Mouse (Mus musculus) forebrain, postnatal 0 days (tissue): ENCODE results near the gene Paqr7. TPM values are rescaled to one million over a fixed set of nuclear protein-coding genes. Genes with fewer than 3 reads are reported as not detected.

ENCODE experiments used
- ATAC-seq: fragments of 200-750 bp; cut with Nextera tagmentation; 2 replicates; pipeline ENCODE4 v1.8.0; 2017; ENCODE audit warnings: mild to moderate bottlenecking, moderate library complexity
- DNase-seq: peaks from one replicate; pipeline ENCODE4 v3.0.0-alpha.2; 2015
- H3K27ac ChIP-seq: fragments of 300-500 bp; sonication (generic); 2 replicates; pipeline ENCODE4 v1.5.1; 2014; ENCODE audit warnings: low read depth, mild to moderate bottlenecking, antibody characterized with exemption, low read length, moderate library complexity, mixed read lengths
- H3K27me3 ChIP-seq: fragments of 300-500 bp; sonication (generic); 2 replicates; pipeline ENCODE4 v1.6.1; 2014; ENCODE audit warnings: mild to moderate bottlenecking, low read length, mixed read lengths; ENCODE audit not compliant: insufficient read depth
- H3K36me3 ChIP-seq: fragments of 300-500 bp; sonication (generic); 2 replicates; pipeline ENCODE4 v1.6.1; 2014; ENCODE audit warnings: mild to moderate bottlenecking, moderate library complexity; ENCODE audit not compliant: insufficient read depth
- H3K4me1 ChIP-seq: fragments of 300-500 bp; sonication (generic); 2 replicates; pipeline ENCODE4 v1.6.1; 2014; ENCODE audit warnings: antibody characterized with exemption; ENCODE audit not compliant: insufficient read depth
- H3K4me2 ChIP-seq: fragments of 300-500 bp; sonication (generic); 2 replicates; pipeline ENCODE4 v1.6.1; 2014; ENCODE audit warnings: low read depth, mild to moderate bottlenecking, moderate library complexity
- H3K4me3 ChIP-seq: fragments of 300-500 bp; sonication (generic); 2 replicates; pipeline ENCODE4 v1.5.1; 2014; ENCODE audit warnings: low read depth, low read length, mixed read lengths
- H3K9ac ChIP-seq: fragments of 300-500 bp; sonication (generic); 2 replicates; pipeline ENCODE4 v1.6.1; 2014; ENCODE audit warnings: mild to moderate bottlenecking
- H3K9me3 ChIP-seq: fragments of 300-500 bp; sonication (generic); 2 replicates; pipeline ENCODE4 v1.6.1; 2016; ENCODE audit warnings: low read length
- CTCF ChIP-seq: sonication (generic); IDR thresholded peaks from 2 replicates; pipeline ENCODE4 v1.5.1; 2016; ENCODE audit warnings: antibody characterized with exemption, control low read depth, low read depth
- WGBS: fragments of 180-500 bp; shearing (Covaris S2); extraction: QIAGEN DNeasy Blood & Tissue Kit; methylation state at CpG from one replicate; pipeline ENCODE4 v1.1.7; 2014; 5-methylcytosine and 5-hydroxymethylcytosine counted together
- polyA plus RNA-seq: library from polyadenylated mRNA; unstranded; fragments of >200 nt; fragmentation: Nextera tagmentation; extraction: Ambion mirVana; gene quantifications from 2 replicates; pipeline ENCODE4 v1.2.1, GENCODE M21; 2015
- total RNA-seq: library from RNA; depleted of rRNA; stranded (reverse); fragments of >200 nt; gene quantifications from 2 replicates; pipeline ENCODE4 v1.2.3, GENCODE M21; 2014

Gene Paqr7
- total and polyA plus RNA-seq, 2 experiments from 2014 or later, result 28.1 to 36.6 TPM

GRCm38 (mm10) chr4:134549899-134550298 lies 53.4 kb downstream of the Paqr7 start:
- peaks cover 36% of the 10 kb centered on the region for H3K36me3 ChIP-seq
- H3K4me3 ChIP-seq, result no peak overlapping the region
- H3K9me3 ChIP-seq, result no peaks in the 10 kb centered on the region
- no peak overlapping the region for H3K27ac ChIP-seq
- no peaks in the 10 kb centered on the region for H3K27me3 ChIP-seq
- H3K4me2 ChIP-seq, result no peak overlapping the region
- 98% methylated on average over 8 of the region's 8 CpGs for WGBS
- DNase-seq (no peak), ATAC-seq (no peak)
- no peak overlapping the region for H3K9ac ChIP-seq
- no peaks in the 10 kb centered on the region for H3K4me1 ChIP-seq
- peak; percentile 49; the same call in 1 of the 2 replicates for TF ChIP-seq CTCF

- DNase-seq, result peak; percentile 63
- TF ChIP-seq CTCF, result no peak
Observed at GRCm38 (mm10) chr4:134551494-134552316, 55.2 kb downstream of the Paqr7 start, which contains the start of gene Selenon. Gene Selenon (minus strand): TSS chr4:134552166.

GRCm38 (mm10) chr4:134553631-134554030 lies 57.1 kb downstream of the Paqr7 start:
- Histone ChIP-seq H3K4me1 (no peaks in the 10 kb centered on the region), H3K27ac (no peak overlapping the region), H3K4me3 (no peak overlapping the region), H3K36me3 (0 out of 2 replicates have a peak, but pooled peaks cover 4% of the 10 kb centered on the region), H3K9ac (no peak overlapping the region), H3K9me3 (no peaks in the 10 kb centered on the region), H3K27me3 (no peaks in the 10 kb centered on the region), H3K4me2 (no peak overlapping the region)
- 84% methylated on average over 1 of the region's 1 CpGs for WGBS
- DNase-seq (peak; percentile 40), ATAC-seq (peak; percentile 53)
- TF ChIP-seq CTCF, result peak; percentile 66

More at GRCm38 (mm10) chr4:134551494-134552316, 55.2 kb downstream of the Paqr7 start, which contains the start of gene Selenon:
- peak within 1 kb of the TSS; percentile 87 for H3K27ac ChIP-seq
- H3K36me3 ChIP-seq, result peaks cover 20% of the 10 kb centered on the region
- WGBS, result 0% methylated on average over 45 of the region's 67 CpGs
- no peaks in the 10 kb centered on the region for H3K4me1 ChIP-seq
- ATAC-seq, result peak; percentile 81
- peak within 1 kb of the TSS; percentile 72 for H3K4me2 ChIP-seq
- H3K27me3 ChIP-seq, result no peaks in the 10 kb centered on the region
- H3K9ac ChIP-seq, result peak within 1 kb of the TSS; percentile 95
- no peaks in the 10 kb centered on the region for H3K9me3 ChIP-seq
- H3K4me3 ChIP-seq, result peak within 1 kb of the TSS; percentile 74

- peak; percentile 55 for DNase-seq
- no peaks in the 10 kb centered on the region for H3K9me3 ChIP-seq
- no peaks in the 10 kb centered on the region for H3K4me1 ChIP-seq
- no peak overlapping the region for H3K9ac ChIP-seq
- WGBS, result 59% methylated on average over 8 of the region's 8 CpGs
- H3K27me3 ChIP-seq, result no peaks in the 10 kb centered on the region
- no peak overlapping the region for H3K4me2 ChIP-seq
- no peak for ATAC-seq
- no peaks in the 10 kb centered on the region for H3K36me3 ChIP-seq
- no peak overlapping the region for H3K27ac ChIP-seq
- no peak overlapping the region for H3K4me3 ChIP-seq
- TF ChIP-seq CTCF, result peak; percentile 62
Observed at GRCm38 (mm10) chr4:134555956-134556580, 59.6 kb downstream of the Paqr7 start.

- no peak for ATAC-seq
- Histone ChIP-seq H3K4me2 (no peak overlapping the region), H3K9me3 (no peaks in the 10 kb centered on the region), H3K27ac (no peak overlapping the region), H3K27me3 (no peaks in the 10 kb centered on the region), H3K36me3 (no peaks in the 10 kb centered on the region), H3K4me3 (no peak overlapping the region), H3K4me1 (no peaks in the 10 kb centered on the region), H3K9ac (no peak overlapping the region)
- WGBS, result 15% methylated on average over 16 of the region's 16 CpGs
- DNase-seq, result no peak
- TF ChIP-seq CTCF, result no peak
Observed at GRCm38 (mm10) chr4:134557626-134558249, 61.2 kb downstream of the Paqr7 start.

GRCm38 (mm10) chr4:134558570-134559113 lies 62.1 kb downstream of the Paqr7 start:
- Histone ChIP-seq H3K27me3 (no peaks in the 10 kb centered on the region), H3K27ac (no peak overlapping the region), H3K4me2 (no peak overlapping the region), H3K9ac (peak overlapping the region; percentile 19; the same call in 1 of the 2 replicates), H3K36me3 (no peaks in the 10 kb centered on the region), H3K4me1 (no peaks in the 10 kb centered on the region), H3K4me3 (no peak overlapping the region), H3K9me3 (no peaks in the 10 kb centered on the region)
- WGBS, result 56% methylated on average over 9 of the region's 9 CpGs
- no peak for ATAC-seq
- TF ChIP-seq CTCF, result no peak
- DNase-seq, result no peak
